Mouse (Mus musculus): ENCODE data around the gene Gbp6. TPM values are rescaled to one million over a fixed set of nuclear protein-coding genes. Genes with fewer than 3 reads are reported as not detected.
"Not testable (repeated sequence)": the region's sequence is repeated elsewhere in the genome, so short reads cannot be mapped to it uniquely, and the experiment has no call there.

The Gbp6 gene
- total RNA-seq (2022): 1 to 10 TPM in 3 of 4 experiments, under 1 TPM in 1; 0.99 to 3.7 (median 2.3) TPM

DNA sequence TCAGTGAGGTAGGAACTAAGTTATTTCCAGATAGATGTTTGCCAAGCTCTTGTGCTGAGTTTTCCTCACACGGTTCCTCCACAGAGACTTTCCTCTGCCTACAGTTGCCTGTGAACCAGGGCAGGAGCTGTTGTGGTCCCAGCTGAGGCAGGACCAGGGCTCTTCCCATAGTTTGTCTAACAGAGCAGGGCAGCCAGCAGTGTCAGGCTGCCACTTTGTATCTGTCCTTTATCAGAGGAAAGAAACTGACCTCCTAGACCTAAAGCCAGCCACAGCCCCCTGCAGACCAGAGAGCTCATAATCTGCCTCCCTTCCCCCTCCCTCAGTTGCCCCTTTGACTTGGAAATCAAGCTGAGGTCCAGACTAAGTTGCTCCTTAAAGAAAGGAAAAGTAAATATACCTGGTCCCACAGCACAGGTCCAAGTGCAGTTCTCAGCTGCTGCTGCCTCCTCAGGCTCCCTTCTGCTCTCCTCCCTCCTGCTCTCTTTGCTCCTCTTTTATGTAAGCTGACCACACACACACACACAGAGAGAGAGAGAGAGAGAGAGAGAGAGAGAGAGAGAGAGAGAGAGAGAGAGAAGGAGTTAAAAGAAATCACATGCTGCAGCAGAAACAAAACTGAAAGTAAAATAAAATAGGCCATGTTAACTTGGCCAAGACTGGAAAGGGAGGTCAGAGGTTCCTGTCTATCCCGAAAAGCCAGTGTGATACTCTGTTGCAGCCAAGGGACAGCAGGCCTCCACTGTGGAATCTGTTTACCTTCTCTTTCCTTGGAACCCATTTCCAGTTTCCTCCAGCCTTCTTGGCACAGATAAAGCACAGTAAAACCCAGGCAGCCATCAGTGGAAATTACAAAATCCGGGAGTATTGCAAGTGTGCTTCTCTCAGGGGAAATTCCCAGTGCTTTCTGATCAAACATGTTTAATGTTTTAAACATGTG is at the start of gene Gbp6, which contains the start of gene Gm43302:
Gbp6 (minus strand) TSS at position 473 of the 940 bp plus-strand sequence.
Gm43302 (minus strand) TSS at position 470 of the 940 bp plus-strand sequence.
- DNase-seq (ENCODE audit: low spot score in 2 of 2): not testable (repeated sequence)

DNA sequence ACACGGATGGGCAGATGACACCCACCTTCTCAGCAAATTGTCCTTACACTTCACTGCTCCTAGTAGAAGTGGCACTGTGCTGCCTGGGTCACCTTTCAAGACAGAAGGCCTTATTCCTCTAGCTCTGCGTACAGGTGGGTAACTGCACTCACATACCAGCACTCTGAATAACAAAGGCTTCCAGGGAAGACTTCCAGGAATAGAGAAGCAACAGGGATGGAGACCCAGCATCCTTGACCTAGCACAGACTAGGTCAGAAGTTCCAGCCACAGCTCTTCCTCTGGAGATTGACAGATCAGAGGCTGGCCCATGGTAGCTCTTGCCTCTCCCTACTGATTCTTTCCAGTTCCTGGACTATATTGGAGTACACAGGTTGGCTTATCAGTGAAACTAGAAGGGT is 47.8 kb upstream of the Gbp6 start:
- DNase-seq (ENCODE audit: low spot score in 2 of 2): no peak

DNA sequence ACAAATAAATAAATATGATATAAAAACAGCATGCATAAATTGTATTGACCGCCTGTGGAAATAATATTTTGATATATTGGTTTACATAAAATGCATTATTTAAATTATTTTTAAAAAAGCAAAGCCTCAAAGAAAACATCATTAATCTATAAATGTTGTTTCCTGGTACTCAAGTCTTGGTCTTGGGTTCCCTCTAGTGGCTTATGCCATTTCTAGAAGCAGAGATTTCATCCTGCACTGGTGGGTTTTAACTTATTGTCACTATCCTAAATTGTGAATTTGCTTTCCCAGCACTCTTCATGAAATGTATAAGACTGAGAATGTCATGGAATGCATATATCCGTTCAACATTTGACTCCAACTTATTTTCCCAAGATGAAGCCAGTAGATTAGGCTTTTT is 29.0 kb upstream of the Gbp6 start:
- no peak for DNase-seq (ENCODE audit: low spot score in 2 of 2)

DNA sequence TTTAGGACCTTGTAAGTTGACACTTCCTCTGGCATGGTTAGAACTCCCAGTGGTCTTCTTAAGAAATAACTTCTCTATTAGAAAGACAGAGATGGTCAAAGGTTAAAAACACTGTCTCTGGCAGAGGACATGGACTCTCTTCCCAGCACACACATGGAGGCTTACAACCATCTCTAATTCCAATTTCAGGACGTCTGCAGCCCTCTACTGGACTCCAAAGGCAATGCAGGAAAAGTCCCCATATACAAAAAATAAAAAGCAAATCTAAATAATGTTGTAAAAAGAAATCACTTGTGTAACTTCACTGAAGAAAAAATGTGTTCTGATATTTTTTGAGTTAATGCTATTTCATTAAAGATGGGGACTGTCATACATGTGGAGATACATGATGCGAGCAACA is 17.4 kb upstream of the Gbp6 start:
- DNase-seq (ENCODE audit: low spot score in 2 of 2): no peak

DNA sequence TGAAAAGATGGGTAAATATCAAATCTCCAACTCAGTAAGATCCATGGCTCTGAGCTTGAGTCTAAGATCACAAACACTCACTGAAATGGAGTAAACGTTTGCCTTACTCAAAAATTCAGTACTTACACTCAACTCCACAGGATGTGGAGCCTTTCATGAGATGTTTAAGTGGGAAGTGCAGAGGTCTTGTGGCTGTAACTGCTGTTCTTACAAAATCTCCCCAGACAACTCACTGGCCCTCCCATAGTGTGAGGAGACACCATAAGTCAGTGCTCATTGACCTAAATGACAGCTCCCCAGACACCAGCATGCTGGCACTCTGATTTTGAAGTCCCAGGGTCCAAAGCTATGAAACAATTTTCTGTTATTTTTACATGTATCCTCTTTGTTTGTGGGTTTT is 15.7 kb upstream of the Gbp6 start:
- not testable (repeated sequence) for DNase-seq (ENCODE audit: low spot score in 2 of 2)

DNA sequence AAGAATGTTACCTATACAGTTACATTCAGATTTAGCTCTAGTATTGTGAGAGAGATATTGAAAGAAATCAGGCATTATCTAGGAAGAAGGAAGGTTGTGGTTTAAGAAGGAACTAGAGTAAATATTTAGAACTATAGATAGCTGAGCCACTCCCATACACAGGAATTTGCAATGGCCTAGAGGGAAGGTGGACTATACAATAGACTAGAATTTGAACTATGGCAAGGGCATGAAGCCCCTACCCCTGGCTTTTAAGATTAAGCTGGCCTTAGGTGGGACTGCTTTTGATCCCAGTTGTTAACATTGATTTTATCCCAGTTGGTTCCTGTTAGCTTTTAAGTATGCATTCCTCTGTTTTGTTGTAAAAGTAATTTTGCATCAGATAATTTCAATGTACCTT is 13.4 kb upstream of the Gbp6 start:
- not testable (repeated sequence) for DNase-seq (ENCODE audit: low spot score in 2 of 2)

DNA sequence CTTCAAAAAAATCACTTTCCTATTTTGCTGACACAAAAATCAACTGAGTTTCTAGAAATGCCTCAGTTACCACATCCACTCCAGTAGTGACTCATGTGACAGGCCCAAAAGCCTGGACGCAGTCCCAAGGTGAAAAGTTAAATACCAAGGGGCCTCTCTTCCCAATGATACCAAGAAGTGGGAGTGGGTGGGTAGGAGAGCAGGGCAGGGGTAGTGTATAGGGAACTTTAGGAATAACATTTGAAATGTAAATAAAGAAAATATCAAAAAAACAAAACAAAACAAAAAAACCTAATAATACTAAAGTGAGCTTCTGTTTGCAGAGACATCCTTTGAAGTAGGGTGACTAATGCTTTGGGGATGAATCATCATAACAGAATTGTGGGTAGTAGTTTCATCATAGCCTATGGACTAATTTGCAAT is 12.7 kb upstream of the Gbp6 start:
- DNase-seq (ENCODE audit: low spot score in 2 of 2): no peak

DNA sequence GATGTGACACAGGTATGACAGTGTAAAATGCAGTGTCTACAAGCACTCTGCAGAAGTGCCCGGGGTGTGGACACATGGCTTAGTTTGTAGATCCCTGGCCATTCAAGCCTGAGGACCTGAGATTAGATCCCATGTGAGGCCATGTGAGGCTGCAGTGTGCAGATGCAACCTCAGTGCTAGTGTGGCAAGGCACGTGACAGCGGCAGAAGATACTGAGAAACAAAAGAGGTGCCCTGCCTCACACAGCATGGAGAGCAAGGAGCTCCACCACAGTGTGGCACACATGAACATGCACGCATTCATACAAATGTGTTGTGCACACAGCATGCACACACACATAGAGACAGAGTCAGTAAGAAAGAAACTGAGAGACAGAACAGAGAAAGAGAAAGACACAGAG is 12.2 kb upstream of the Gbp6 start:
- not testable (repeated sequence) for DNase-seq (ENCODE audit: low spot score in 2 of 2)

DNA sequence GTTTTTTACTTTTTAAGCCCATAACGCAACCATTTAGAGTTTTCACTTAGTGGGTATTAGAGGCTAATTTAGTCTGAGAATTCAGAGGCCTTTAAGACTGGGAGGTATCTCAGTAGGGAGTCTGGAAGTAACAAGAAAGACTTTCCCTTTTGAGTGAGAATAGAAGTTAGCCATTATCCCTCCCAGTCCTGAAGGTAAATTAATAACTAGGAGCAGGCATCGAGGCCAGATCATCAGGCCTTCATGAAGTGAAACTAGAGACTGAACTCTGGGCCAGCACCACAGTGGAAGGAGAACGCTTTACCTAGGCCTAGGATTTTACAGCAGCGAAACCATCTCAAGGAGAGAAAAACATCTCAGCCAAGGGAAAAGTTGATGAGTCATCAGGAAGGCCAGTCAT is 8.5 kb upstream of the Gbp6 start:
- no peak for DNase-seq (ENCODE audit: low spot score in 2 of 2)

DNA sequence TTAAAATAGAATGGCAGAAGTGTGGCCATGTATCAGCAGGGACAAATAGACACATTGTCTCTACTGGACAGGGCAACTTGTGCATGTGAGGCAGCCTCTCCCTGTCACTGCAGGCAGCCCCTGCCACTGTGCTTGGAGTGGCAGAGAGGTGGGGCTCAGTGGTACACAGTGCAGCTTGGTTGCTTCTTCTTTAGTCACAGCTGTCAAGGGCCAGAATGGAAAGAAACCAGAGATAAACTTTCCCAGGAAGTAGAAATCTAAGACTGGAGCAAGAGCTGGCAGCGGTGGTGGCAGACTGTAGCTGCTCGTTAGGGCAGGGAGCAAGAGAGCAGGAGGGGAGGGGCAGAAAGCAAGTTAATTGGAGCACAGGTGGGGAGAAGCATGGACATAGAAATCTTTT is 8.0 kb upstream of the Gbp6 start:
- DNase-seq (ENCODE audit: low spot score in 2 of 2): no peak

DNA sequence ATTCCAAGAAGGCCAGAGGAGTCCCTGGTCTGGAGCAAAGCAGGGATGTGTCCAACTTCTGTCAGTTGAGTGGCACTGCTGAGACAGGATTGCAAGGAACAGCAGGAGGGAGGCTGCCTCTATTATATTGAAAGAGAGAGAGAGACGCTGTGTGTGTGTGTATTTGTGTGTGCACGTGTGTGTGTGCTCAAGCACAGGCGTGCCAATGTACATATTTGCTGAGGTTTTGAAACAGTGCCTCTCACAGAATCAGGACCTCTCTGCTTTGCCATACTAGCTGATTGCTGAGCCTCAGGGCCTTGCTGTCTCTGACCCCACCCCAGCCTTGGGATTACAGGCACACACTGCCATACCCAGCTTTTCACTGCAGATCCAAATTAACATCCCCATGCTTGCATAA is 2.2 kb upstream of the Gbp6 start:
- DNase-seq (ENCODE audit: low spot score in 2 of 2): no peak

DNA sequence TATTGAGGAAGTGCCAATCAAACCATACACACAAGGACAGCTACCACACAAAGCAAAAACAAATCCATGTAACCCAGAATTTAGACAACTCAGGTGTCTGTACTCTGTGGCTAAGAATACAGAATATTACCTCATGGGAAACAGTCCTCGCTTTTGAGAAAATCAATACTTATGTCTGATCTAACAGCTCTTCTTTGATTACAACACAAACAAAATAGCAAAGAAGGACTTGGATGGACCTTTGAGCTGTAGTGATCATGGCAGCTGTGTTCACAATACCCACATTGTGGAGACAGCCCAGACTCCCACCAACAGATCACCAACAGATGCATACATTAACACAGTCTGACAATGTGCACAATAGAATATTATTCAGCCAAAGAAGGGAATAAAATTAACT is 1.0 kb downstream of the Gbp6 start:
- no peak for DNase-seq (ENCODE audit: low spot score in 2 of 2)

DNA sequence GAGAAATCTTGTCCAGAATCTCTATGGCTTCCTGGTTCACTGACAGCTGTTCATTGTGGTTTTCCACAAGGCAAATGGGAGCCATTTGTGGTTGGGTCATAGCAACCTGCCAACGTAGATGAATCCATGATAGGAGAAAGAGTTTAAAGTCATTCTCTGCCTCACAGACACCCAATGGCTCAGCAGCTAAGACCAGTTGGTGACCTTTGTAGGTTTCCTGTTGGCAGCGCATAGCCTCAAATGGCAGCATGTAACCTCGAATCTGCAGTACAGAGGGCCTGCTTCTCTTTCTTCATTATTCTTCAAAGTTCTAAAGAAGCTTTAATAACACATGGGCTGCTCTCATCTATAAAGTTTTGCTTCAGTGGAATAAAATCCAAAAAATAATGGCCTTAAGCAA is 2.6 kb downstream of the Gbp6 start:
- DNase-seq (ENCODE audit: low spot score in 2 of 2): not testable (repeated sequence)

DNA sequence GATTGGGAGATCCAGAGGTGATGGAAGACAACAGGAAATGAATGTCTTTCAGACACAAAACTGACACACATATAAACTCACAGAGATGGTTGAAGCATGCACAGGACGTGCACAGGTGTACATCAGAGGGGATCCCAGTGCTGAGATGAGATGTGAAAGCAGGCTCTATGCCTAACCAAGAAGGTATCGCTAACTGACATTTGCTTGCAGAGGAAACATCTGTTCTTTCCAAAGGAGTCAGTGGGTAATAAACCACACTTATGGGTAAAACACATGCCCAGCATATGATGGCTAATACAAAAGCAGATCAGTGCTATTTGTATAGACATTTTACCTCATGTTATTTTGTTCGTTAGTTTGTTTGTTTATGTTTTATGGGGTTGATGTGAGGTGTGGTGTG is 32.8 kb downstream of the Gbp6 start:
- not testable (repeated sequence) for DNase-seq (ENCODE audit: low spot score in 2 of 2)

DNA sequence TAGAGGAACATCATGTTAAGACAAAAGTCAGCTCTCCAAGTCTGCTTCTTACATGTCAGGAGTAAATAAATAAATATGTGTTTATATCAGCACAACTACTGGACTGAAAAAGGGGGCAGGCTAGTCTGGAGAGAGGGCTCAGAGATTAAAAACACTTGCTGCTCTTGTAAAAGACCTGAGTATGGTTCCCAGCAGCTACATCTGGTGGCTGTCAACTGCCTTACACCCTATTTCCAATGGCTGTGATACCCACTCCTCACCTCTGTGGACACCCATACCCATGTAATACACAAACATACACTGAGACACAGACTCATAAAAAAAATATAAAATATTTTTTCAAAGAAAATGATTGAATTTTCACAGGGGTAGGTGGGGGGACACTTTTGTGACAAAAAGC is 41.0 kb downstream of the Gbp6 start:
- no peak for DNase-seq (ENCODE audit: low spot score in 2 of 2)

DNA sequence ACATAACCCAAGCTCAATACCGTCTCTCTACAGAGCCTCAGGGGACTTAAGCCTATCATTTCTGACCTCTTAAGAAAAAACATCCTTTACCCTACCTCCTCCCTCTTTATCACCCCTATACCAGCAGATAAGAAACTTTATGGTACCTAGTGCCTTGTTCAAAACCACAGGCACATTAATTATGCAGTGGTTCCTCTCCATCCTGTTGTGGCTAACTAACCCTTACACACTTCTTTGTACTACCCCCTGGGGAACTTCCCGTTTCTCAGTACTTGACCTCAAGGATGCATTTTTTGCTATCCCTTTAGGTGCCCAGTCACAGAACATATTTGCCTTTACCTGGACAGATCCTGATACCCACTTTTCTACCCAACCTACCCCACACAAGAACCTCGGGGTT is 48.8 kb downstream of the Gbp6 start:
- DNase-seq (ENCODE audit: low spot score in 2 of 2): not testable (repeated sequence)

DNA sequence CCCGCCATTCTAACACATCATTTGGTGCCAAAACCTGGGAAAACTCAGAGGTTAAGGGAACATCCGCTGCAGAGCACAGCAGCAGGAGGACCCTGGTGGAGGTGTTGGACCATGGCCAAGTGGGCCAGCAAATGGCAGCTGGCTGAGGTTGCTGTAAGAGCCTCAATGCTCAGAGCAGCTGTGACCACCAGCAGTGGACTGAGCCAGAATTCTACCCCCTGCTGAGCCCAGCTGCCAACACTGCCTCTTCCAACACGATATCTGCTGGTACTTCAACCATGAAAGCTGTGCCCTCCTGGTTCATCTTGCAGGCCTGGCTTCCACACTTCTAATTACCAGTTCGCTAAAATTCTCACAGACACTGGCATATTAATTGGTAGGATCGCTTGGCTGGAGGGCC is 52.5 kb downstream of the Gbp6 start:
- not testable (repeated sequence) for DNase-seq (ENCODE audit: low spot score in 2 of 2)

DNA sequence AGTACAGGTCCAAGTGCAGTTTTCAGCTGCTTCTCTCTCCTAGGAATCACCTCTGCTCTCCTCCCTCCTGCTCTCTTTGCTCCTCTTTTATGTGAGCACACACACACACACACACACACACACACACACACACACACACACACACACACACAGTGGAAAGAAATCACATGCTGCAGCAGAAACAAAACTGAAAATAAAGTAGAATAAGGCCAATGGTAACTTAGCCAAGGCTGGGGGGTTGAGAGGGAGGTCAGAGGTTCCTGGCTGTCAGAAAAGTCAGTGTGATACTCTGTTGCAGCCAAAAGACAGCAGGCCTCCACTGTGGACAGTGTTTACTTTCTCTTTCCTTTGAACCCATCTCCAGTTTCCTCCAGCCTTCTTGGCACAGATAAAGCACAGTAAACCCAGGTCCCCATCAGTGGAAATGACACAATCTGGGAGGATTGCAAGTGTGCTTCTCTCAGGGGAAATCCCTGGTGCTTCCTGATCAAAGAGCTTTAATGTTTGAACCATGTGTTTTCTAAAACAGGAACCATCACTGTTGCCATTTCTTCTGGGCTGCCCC is 53.9 kb downstream of the Gbp6 start, which contains the start of gene Gbp10:
Gbp10 (minus strand) TSS at position 51 of the 565 bp plus-strand sequence.
- not testable (repeated sequence) for DNase-seq (ENCODE audit: low spot score in 2 of 2)

DNA sequence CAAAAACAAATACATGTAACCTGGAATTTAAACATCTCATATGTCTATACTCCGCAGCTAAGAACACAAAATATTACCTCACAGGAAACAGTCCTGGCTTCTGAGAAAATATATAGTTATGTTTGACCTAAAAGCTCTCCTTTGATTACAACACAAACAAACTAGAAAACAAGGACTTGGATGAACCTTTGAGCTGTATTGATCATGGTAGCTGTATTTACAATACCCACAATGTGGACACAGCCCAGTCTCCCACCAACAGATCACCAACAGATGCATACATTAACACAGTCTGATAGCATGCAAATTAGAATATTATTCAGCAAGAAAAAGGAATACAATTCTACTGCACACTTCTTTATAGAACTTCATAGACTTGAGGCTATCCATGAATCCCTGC is 55.1 kb downstream of the Gbp6 start:
- not testable (repeated sequence) for DNase-seq (ENCODE audit: low spot score in 2 of 2)

DNA sequence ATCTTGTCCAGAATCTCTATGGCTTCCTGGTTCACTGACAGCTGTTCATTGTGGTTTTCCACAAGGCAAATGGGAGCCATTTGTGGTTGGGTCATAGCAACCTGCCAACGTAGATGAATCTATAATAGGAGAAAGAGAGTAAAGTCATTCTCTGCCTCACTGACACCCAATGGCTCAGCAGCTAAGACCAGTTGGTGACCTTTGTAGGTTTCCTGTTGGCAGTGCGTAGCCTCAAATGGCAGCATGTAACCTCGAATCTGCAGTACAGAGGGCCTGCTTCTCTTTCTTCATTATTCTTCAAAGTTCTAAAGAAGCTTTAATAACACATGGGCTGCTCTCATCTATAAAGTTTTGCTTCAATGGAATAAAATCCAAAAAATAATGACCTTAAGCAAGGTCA is 57.5 kb downstream of the Gbp6 start:
- DNase-seq (ENCODE audit: low spot score in 2 of 2): not testable (repeated sequence)
